Mouse (Mus musculus): ENCODE results near the gene Mrpl35.
A peak's percentile ranks its signal among the peaks of the same experiment; 100 is the strongest.

Mrpl35 gene

GRCm38 (mm10) chr6:71791771-71792170, 35.0 kb downstream of the Mrpl35 start:
- no peak for DNase-seq

GRCm38 (mm10) chr6:71788348-71788747, 38.4 kb downstream of the Mrpl35 start:
- peak; percentile 25 for DNase-seq

- no peak for DNase-seq
Observed at GRCm38 (mm10) chr6:71783165-71783564, 43.6 kb downstream of the Mrpl35 start.

DNA sequence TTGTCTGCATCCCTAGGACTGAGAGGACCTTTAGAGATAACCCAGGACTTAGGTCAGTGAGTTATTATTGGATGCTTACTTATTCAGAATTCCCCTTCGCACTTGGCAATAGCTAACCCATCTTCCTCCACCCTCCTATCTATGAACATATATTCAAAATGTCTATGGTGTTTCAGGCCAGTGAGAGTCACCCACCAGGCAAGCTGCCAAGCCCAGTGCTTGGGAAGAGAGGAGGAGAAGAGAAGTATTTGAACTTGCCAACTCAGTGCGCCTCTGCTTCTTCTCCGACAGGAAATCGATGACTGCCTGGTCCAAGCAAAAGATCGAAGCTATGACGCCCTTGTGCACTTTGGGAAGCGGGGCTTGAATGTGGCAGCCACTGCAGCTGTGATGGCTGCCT, 46.3 kb downstream of the Mrpl35 start:
- DNase-seq, result no peak

DNA sequence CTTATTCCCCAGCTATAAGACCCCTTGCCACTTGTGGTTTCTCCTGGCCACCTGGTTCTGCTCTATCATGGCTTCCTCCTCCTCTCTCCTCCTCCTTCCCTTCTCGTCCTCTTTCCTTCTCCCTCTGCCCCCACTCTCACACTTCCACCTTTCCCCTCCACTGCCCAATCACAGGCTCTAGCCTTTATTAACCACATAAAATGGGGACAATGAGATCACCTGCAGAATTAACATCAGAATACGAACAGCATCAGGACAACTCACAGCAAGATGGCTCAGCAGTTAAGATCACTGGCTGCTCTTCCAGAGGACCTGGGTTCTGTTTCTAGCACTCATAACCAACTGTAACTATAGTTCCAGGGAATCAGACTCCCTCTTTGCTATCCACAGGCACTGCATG, 46.9 kb downstream of the Mrpl35 start:
- no peak for DNase-seq

DNA sequence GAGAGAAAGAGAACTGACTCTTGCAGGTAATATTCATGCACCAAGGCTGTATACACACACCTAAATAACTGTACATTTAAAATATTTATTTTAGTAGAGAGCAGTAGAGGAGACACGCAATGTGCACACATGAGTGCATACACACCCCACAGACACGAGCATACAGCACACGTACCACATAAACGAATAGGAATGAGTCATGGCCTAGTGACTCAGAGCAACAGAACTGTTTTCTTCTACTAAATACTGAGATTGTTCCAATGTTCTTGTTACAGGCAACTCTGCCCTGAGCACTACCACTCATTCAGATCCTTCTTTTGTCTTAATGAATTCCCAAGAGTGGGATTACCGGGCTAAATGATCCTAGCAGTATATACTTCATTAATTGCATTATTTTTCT, 48.8 kb downstream of the Mrpl35 start:
- DNase-seq, result no peak

- no peak for DNase-seq
Observed at GRCm38 (mm10) chr6:71772636-71773208, 54.0 kb downstream of the Mrpl35 start.

- DNase-seq, result no peak
Observed at GRCm38 (mm10) chr6:71772156-71772555, 54.6 kb downstream of the Mrpl35 start.

DNA sequence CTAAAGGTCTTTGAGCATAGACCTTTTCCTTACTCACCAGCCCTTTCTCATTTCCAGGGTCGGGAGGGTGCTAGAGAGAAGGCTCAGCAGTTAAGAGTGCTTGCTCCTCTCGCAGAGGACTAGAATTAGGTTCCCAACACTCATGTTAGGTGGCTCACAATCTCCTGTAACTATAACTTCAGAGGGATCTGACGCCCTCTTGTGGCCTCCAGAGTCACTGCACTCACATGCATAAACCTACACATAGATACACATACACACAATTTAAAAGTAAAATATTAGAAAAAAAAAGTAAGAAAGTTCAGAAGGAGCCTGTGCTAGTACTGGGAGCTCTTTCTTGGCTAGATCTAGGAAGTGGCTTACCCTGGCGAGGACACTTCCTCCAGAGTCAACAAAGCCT, 55.5 kb downstream of the Mrpl35 start:
- DNase-seq, result no peak

DNA sequence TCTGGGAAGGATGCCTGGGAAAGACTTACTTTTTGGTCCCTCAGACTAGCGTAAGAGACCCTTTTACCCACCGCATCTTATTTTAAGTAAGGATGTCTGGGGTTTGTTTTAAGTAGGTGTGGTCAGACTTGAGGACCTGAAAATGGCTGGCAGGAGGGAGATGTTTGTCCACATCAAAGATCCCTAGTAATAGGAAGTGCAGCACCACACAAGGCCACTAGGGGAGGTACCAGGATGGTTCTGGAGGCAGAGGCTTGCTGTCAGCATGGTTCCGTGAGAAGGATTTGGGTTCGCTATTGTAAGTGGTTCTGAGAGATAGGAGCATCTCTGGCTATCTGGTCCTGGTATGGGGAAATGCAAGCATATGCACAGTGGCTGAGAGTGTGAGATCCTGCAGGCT, 55.9 kb downstream of the Mrpl35 start:
- no peak for DNase-seq

DNA sequence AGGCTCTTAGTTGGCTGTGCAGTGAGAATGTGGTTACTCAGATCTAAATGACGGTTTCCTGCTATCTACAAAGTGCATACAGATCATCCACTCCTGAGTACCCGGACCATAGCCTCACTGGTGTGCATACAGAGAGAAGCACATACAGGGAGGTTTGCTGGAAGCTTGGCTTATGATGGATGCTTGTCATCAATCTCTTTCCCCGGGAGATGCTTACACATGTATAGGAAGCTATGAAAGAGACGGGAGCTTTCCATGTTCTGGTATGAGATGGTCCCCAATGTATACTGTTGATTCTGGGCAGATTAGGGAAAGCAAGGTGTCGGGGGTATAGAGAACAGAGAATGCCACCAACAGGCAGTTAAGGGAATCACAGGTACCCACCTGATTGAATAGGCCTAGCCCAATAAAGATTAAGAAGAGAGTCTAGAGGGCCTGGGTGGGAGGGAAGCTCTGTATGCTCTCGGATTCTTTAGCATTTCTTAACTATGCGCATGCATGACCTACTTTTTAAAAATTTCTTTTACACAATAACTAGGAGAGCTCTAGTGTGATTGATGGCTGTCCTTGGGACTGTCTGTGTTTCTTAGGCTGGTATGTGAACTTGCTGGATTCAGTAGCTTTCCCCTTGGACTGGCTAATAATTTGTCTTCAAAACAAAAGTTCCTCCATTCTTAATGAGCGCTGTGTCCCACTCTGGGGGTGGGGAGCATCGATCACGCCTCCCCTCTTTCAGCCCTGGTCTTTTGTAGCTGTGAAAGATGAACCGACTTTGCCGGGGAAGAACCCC, 56.7 kb downstream of the Mrpl35 start:
- DNase-seq, result peak; percentile 69

GRCm38 (mm10) chr6:71767761-71768160, 59.0 kb downstream of the Mrpl35 start:
- DNase-seq, result no peak
